Mouse (Mus musculus) neural tube, embryonic 11.5 days (tissue): ENCODE data around the gene Gm20388. TPM values are rescaled to one million over a fixed set of nuclear protein-coding genes. Genes with fewer than 3 reads are reported as not detected.
A peak's percentile ranks its signal among the peaks of the same experiment; 100 is the strongest.
"Not testable (repeated sequence)": the region's sequence is repeated elsewhere in the genome, so short reads cannot be mapped to it uniquely, and the experiment has no call there.

Source experiments
- ATAC-seq: fragments of 200-750 bp; cut with Nextera tagmentation; 2 replicates; pipeline ENCODE4 v1.8.0; 2017; ENCODE audit warnings: moderate number of reproducible peaks, mild to moderate bottlenecking, moderate TSS enrichment, moderate library complexity; ENCODE audit not compliant: insufficient read depth, low FRiP score, low TSS enrichment
- DNase-seq: peaks from one replicate; pipeline ENCODE4 v3.0.0-alpha.2; 2015; ENCODE audit warnings: low spot score
- H3K27ac ChIP-seq: fragments of 300-500 bp; sonication (generic); 2 replicates; pipeline ENCODE4 v1.5.1; 2014; ENCODE audit warnings: low read depth, mild to moderate bottlenecking, low read length
- H3K27me3 ChIP-seq: fragments of 300-500 bp; sonication (generic); 2 replicates; pipeline ENCODE4 v1.6.1; 2014; ENCODE audit warnings: mild to moderate bottlenecking, low read length, mixed read lengths; ENCODE audit not compliant: control insufficient read depth, insufficient read depth
- H3K36me3 ChIP-seq: fragments of 300-500 bp; sonication (generic); 2 replicates; pipeline ENCODE4 v1.6.1; 2014; ENCODE audit warnings: mild to moderate bottlenecking, low read length, moderate library complexity, mixed read lengths; ENCODE audit not compliant: control insufficient read depth, insufficient read depth
- H3K4me1 ChIP-seq: fragments of 300-500 bp; sonication (generic); 2 replicates; pipeline ENCODE4 v1.6.1; 2014; ENCODE audit warnings: low read length, mixed read lengths; ENCODE audit not compliant: control insufficient read depth, insufficient read depth
- H3K4me2 ChIP-seq: fragments of 300-500 bp; sonication (generic); 2 replicates; pipeline ENCODE4 v1.6.1; 2014; ENCODE audit warnings: low read depth, mild to moderate bottlenecking, moderate library complexity
- H3K4me3 ChIP-seq: fragments of 300-500 bp; sonication (generic); 2 replicates; pipeline ENCODE4 v1.5.1; 2014; ENCODE audit warnings: low read depth, low read length
- H3K9ac ChIP-seq: fragments of 300-500 bp; sonication (generic); 2 replicates; pipeline ENCODE4 v1.6.1; 2014; ENCODE audit warnings: mild to moderate bottlenecking, low read length
- H3K9me3 ChIP-seq: fragments of 300-500 bp; sonication (generic); 2 replicates; pipeline ENCODE4 v1.6.1; 2016; ENCODE audit warnings: low read length; ENCODE audit not compliant: control insufficient read depth
- WGBS: fragments of 180-500 bp; shearing (Covaris S2); extraction: QIAGEN DNeasy Blood & Tissue Kit; methylation state at CpG from one replicate; pipeline ENCODE4 v1.1.7; 2014; 5-methylcytosine and 5-hydroxymethylcytosine counted together
- polyA plus RNA-seq: library from polyadenylated mRNA; unstranded; fragments of >200 nt; fragmentation: Nextera tagmentation; extraction: Ambion mirVana; gene quantifications from 2 replicates; pipeline ENCODE4 v1.2.1, GENCODE M21; 2014

The Gm20388 gene
- polyA plus RNA-seq, 1 experiment from 2014 or later, result not detected

DNA sequence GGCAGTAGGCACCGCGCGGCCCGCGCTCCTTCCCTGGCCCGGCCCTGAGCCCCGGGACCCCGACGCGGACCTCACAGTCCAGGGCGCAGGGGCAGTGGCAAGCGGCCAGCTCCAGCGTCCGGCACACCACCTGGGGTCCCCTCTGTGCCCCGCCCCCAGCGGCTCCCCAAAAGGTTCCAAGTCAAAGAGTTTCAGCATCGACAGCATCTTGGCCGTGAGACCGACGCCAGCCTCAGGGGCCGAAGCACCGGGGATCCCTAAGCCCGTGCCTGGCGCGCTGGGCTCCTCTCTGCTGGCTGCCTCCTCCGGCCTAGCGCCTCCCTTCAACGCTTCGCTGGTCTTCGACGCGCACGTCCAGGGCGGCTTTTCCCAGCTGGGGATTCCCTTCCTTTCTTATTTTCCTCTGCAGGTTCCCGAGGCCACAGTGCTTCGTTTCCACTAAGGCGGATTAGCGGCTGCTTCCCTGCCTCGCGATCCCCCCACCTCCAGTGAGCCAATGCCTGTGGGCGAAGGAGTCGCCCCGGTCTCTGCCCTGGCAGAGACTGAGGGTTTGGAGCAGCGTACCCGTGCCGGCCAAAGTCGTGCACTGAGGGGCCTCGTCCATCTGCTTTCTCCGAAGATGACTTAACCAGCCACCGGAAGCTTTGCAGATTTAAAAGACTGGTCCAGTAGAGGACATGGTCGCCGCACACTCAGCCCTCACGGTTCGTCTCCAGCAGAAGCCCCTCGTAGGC lies 1218.1 kb downstream of the Gm20388 start:
- H3K27me3 ChIP-seq, result peaks cover 67% of the 10 kb centered on the region
- DNase-seq (peak; percentile 44), ATAC-seq (no peak)
- 2% methylated on average over 52 of the region's 55 CpGs for WGBS
- peak overlapping the region; percentile 19 for H3K4me3 ChIP-seq
- H3K27ac ChIP-seq, result no peak overlapping the region
- H3K36me3 ChIP-seq, result no peaks in the 10 kb centered on the region
- peak overlapping the region; percentile 32; the same call in 1 of the 2 replicates for H3K9ac ChIP-seq
- H3K4me1 ChIP-seq, result peaks cover 8% of the 10 kb centered on the region
- H3K4me2 ChIP-seq, result peak overlapping the region; percentile 22
- H3K9me3 ChIP-seq, result no peaks in the 10 kb centered on the region

GRCm38 (mm10) chr8:121129265-121129940 lies 1218.8 kb downstream of the Gm20388 start:
- Histone ChIP-seq H3K9ac (no peak overlapping the region), H3K27me3 (peaks cover 62% of the 10 kb centered on the region), H3K4me3 (no peak overlapping the region), H3K4me2 (no peak overlapping the region), H3K36me3 (no peaks in the 10 kb centered on the region), H3K4me1 (peaks cover 8% of the 10 kb centered on the region), H3K27ac (no peak overlapping the region), H3K9me3 (no peaks in the 10 kb centered on the region)
- 17% methylated on average over 16 of the region's 16 CpGs for WGBS
- DNase-seq, result no peak
- ATAC-seq, result no peak

GRCm38 (mm10) chr8:121130522-121130921 lies 1219.9 kb downstream of the Gm20388 start:
- no peaks in the 10 kb centered on the region for H3K9me3 ChIP-seq
- H3K36me3 ChIP-seq, result no peaks in the 10 kb centered on the region
- H3K4me2 ChIP-seq, result no peak overlapping the region
- H3K27me3 ChIP-seq, result peaks cover 51% of the 10 kb centered on the region
- H3K27ac ChIP-seq, result no peak overlapping the region
- ATAC-seq, result no peak
- DNase-seq, result peak; percentile 57
- H3K4me3 ChIP-seq, result no peak overlapping the region
- H3K4me1 ChIP-seq, result peaks cover 8% of the 10 kb centered on the region
- no peak overlapping the region for H3K9ac ChIP-seq
- 34% methylated on average over 5 of the region's 5 CpGs for WGBS

DNA sequence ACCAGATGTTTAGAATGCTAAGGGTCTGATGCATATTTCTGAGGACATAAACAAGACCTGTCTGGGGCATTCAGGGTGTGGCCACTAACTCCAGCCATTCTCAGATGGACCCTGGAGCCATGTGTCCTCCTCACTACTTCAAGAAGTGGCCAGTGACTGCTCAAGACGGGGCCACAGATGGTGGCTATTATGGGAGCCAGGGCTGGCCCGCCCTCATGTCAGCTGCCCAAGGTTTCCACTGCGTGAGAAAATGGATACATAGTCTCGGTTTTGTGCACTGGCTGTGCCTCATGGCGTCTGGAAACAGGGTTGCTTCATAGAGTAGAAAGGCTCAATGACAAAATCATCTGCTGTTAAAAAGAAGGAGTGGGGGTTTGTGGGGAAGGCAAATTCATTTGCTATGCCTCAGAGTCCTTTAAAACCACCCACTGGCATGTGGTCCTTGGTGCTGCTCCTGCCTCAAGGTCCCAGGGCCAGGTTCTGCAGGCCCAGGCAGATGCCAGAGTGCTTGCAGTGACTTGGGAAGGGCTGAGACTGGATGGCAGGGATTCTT lies 1222.4 kb downstream of the Gm20388 start:
- Histone ChIP-seq H3K4me3 (no peak overlapping the region), H3K9me3 (0 out of 2 replicates have a peak, but pooled peaks cover 3% of the 10 kb centered on the region), H3K4me1 (peaks cover 6% of the 10 kb centered on the region), H3K9ac (no peak overlapping the region), H3K36me3 (no peaks in the 10 kb centered on the region), H3K27ac (no peak overlapping the region), H3K4me2 (no peak overlapping the region), H3K27me3 (peaks cover 27% of the 10 kb centered on the region)
- 56% methylated on average over 5 of the region's 5 CpGs for WGBS
- ATAC-seq, result no peak
- DNase-seq, result no peak

DNA sequence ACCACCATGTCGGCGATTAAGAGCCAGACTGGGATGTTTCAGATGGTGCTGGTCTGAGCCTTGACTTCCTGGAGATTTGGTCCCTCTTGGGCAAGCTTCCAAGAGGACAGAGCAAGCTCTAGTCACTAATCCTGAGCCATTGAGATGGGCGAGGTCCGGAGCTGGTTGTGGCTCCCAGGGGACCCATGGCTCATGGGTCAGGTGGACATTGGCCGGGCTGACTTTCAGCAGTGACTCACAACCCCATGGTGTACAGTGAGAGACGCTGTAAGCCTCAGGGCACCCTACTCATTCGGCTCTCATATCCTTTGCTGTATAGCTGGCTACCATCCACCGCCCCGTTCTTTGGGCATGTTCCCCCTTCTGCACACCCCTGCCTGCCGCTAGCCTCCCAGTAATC lies 1223.5 kb downstream of the Gm20388 start:
- H3K9ac ChIP-seq, result no peak overlapping the region
- WGBS, result 90% methylated on average over 10 of the region's 10 CpGs
- DNase-seq, result no peak
- H3K4me2 ChIP-seq, result no peak overlapping the region
- no peak overlapping the region for H3K27ac ChIP-seq
- H3K36me3 ChIP-seq, result no peaks in the 10 kb centered on the region
- H3K27me3 ChIP-seq, result peaks cover 17% of the 10 kb centered on the region
- no peaks in the 10 kb centered on the region for H3K4me1 ChIP-seq
- no peak for ATAC-seq
- no peak overlapping the region for H3K4me3 ChIP-seq
- peaks cover 6% of the 10 kb centered on the region; the same call in 1 of the 2 replicates for H3K9me3 ChIP-seq

GRCm38 (mm10) chr8:121134512-121134911 lies 1223.9 kb downstream of the Gm20388 start:
- peaks cover 6% of the 10 kb centered on the region; the same call in 1 of the 2 replicates for H3K9me3 ChIP-seq
- no peaks in the 10 kb centered on the region for H3K36me3 ChIP-seq
- no peaks in the 10 kb centered on the region for H3K4me1 ChIP-seq
- H3K4me3 ChIP-seq, result no peak overlapping the region
- H3K27me3 ChIP-seq, result peaks cover 13% of the 10 kb centered on the region
- no peak overlapping the region for H3K4me2 ChIP-seq
- ATAC-seq (no peak), DNase-seq (no peak)
- 88% methylated on average over 11 of the region's 11 CpGs for WGBS
- no peak overlapping the region for H3K9ac ChIP-seq
- no peak overlapping the region for H3K27ac ChIP-seq

DNA sequence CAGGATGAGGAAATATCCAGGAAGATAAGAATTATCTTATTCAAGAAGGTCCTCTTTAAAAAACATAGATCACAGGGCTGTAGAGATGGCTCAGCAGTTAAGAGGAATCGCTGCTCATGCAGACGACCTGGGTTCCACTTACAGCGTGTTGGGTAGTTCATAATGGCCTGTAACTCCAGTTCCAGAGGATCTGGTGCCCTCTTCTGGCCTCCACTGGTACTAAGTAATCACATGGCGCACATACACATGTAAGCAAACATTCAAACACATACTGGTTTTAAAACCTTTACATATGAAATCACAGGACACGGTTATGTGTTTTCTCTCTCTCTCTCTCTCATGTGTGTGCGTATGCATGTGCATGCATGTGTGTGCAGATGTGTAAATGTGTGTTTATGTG lies 1226.2 kb downstream of the Gm20388 start:
- Histone ChIP-seq H3K9me3 (peaks cover 6% of the 10 kb centered on the region; the same call in 1 of the 2 replicates), H3K36me3 (no peaks in the 10 kb centered on the region), H3K4me3 (no peak overlapping the region), H3K9ac (no peak overlapping the region), H3K27me3 (no peaks in the 10 kb centered on the region), H3K4me1 (no peaks in the 10 kb centered on the region), H3K27ac (no peak overlapping the region), H3K4me2 (no peak overlapping the region)
- no peak for ATAC-seq
- no peak for DNase-seq
- WGBS, result 91% methylated on average over 6 of the region's 6 CpGs

DNA sequence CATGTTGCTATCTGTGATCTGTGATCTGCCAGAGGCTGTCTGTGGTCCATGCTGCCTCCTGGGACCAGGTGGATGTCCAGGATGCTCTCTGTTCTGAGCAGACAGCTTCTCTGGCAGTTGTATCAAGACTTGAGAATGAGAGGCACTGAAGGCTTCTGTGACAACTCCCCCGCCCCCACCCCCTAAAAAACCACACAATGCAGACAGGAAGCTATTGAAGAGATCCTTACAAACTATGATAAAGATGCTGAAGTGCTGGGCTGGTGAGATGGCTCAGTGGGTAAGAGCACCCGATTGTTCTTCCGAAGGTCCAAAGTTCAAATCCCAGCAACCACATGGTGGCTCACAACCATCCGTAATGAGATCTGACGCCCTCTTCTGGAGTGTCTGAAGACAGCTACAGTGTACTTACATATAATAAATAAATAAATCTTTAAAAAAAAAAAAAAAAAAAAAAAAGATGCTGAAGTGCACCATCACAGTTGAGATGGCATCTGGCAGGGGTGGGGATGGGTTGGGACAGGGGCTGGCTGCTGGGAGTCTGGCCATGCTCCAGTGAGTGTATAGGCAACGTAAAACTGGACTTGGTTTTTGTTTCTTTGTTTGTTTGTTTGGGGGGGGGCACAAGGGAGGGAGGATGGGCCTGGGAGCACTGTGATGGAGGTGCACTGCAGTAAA lies 1235.0 kb downstream of the Gm20388 start:
- not testable (repeated sequence) for H3K9ac ChIP-seq, H3K4me1 ChIP-seq, ATAC-seq, H3K9me3 ChIP-seq, H3K36me3 ChIP-seq, DNase-seq, H3K4me3 ChIP-seq, H3K27me3 ChIP-seq, H3K4me2 ChIP-seq, H3K27ac ChIP-seq
- 80% methylated on average over 4 of the region's 6 CpGs for WGBS
